Mouse (Mus musculus) liver, postnatal 0 days (tissue): ENCODE results near the gene Acss1. TPM values are rescaled to one million over a fixed set of nuclear protein-coding genes. Genes with fewer than 3 reads are reported as not detected.

Experiments
- ATAC-seq: fragments of 200-750 bp; cut with Nextera tagmentation; 2 replicates; pipeline ENCODE4 v1.8.0; 2017; ENCODE audit warnings: mild to moderate bottlenecking, moderate library complexity
- DNase-seq: peaks from one replicate; pipeline ENCODE4 v3.0.0-alpha.2; 2016
- H3K27ac ChIP-seq: fragments of 300-500 bp; sonication (generic); 2 replicates; pipeline ENCODE4 v1.5.1; 2014; ENCODE audit warnings: antibody characterized with exemption, moderate library complexity, mild to moderate bottlenecking, low read depth
- H3K27me3 ChIP-seq: fragments of 300-500 bp; sonication (generic); 2 replicates; pipeline ENCODE4 v1.6.1; 2014; ENCODE audit warnings: low read length, control low read depth, mixed read lengths; ENCODE audit not compliant: insufficient read depth
- H3K36me3 ChIP-seq: fragments of 300-500 bp; sonication (generic); replicated peaks from 2 replicates; pipeline ENCODE4 v1.6.1; 2014; ENCODE audit warnings: mild to moderate bottlenecking, control low read depth, low read length, moderate library complexity, mixed read lengths; ENCODE audit not compliant: insufficient read depth
- H3K4me1 ChIP-seq: fragments of 300-500 bp; sonication (generic); 2 replicates; pipeline ENCODE4 v1.6.1; 2014; ENCODE audit warnings: antibody characterized with exemption, mild to moderate bottlenecking, control low read depth; ENCODE audit not compliant: insufficient read depth
- H3K4me2 ChIP-seq: fragments of 300-500 bp; sonication (generic); 2 replicates; pipeline ENCODE4 v1.6.1; 2014; ENCODE audit warnings: low read depth, mild to moderate bottlenecking, low read length, moderate library complexity, mixed read lengths
- H3K4me3 ChIP-seq: fragments of 300-500 bp; sonication (generic); 2 replicates; pipeline ENCODE4 v1.5.1; 2014; ENCODE audit warnings: low read depth, low read length
- H3K9ac ChIP-seq: fragments of 300-500 bp; sonication (generic); replicated peaks from 2 replicates; pipeline ENCODE4 v1.6.1; 2014; ENCODE audit warnings: mild to moderate bottlenecking, moderate library complexity
- H3K9me3 ChIP-seq: fragments of 300-500 bp; sonication (generic); 2 replicates; pipeline ENCODE4 v1.6.1; 2016; ENCODE audit warnings: mild to moderate bottlenecking, control low read depth, low read length, mixed read lengths
- CTCF ChIP-seq: sonication (generic); IDR thresholded peaks from 2 replicates; pipeline ENCODE4 v1.5.1; 2016; ENCODE audit warnings: antibody characterized with exemption, low read depth
- EP300 ChIP-seq: IDR thresholded peaks from 2 replicates; pipeline ENCODE4 v1.6.1; 2016; ENCODE audit warnings: antibody characterized with exemption, low read depth, mild to moderate bottlenecking
- WGBS: fragments of 180-500 bp; shearing (Covaris S2); extraction: QIAGEN DNeasy Blood & Tissue Kit; methylation state at CpG from one replicate; pipeline ENCODE4 v1.1.7; 2014; ENCODE audit not compliant: insufficient replicate concordance; 5-methylcytosine and 5-hydroxymethylcytosine counted together
- polyA plus RNA-seq: library from polyadenylated mRNA; unstranded; fragments of >200 nt; fragmentation: Nextera tagmentation; extraction: Ambion mirVana; gene quantifications from 2 replicates; pipeline ENCODE4 v1.2.1, GENCODE M21; 2015

The Acss1 gene
- polyA plus RNA-seq, 1 experiment from 2014 or later = 16.7 TPM

- no peak overlapping the region for H3K9ac ChIP-seq
- H3K27me3 ChIP-seq = no peaks in the 10 kb centered on the region
- peak overlapping the region; percentile 44; the same call in 1 of the 2 replicates for H3K27ac ChIP-seq
- peaks cover 26% of the 10 kb centered on the region for H3K36me3 ChIP-seq
- no peak for TF ChIP-seq EP300
- no peak for TF ChIP-seq CTCF
- no peak overlapping the region for H3K4me2 ChIP-seq
- 57% methylated on average over 8 of the region's 8 CpGs for WGBS
- ATAC-seq (peak; percentile 69), DNase-seq (peak; percentile 28)
- no peaks in the 10 kb centered on the region for H3K9me3 ChIP-seq
- no peak overlapping the region for H3K4me3 ChIP-seq
- peaks cover 8% of the 10 kb centered on the region; the same call in 1 of the 2 replicates for H3K4me1 ChIP-seq
These were observed 11.1 kb downstream of the Acss1 start for GRCm38 (mm10) chr2:150656975-150657768.

GRCm38 (mm10) chr2:150656112-150656511 is 12.2 kb downstream of the Acss1 start:
- Histone ChIP-seq H3K4me1 (peaks cover 10% of the 10 kb centered on the region), H3K36me3 (peaks cover 26% of the 10 kb centered on the region), H3K9me3 (no peaks in the 10 kb centered on the region), H3K4me3 (no peak overlapping the region), H3K9ac (no peak overlapping the region), H3K27me3 (no peaks in the 10 kb centered on the region), H3K4me2 (no peak overlapping the region), H3K27ac (peak overlapping the region; percentile 44; the same call in 1 of the 2 replicates)
- DNase-seq (no peak), ATAC-seq (no peak)
- WGBS = 85% methylated on average over 3 of the region's 3 CpGs
- no peak for TF ChIP-seq EP300
- no peak for TF ChIP-seq CTCF

GRCm38 (mm10) chr2:150655290-150655689 is 13.0 kb downstream of the Acss1 start:
- TF ChIP-seq EP300 (no peak), CTCF (no peak)
- H3K9ac ChIP-seq = no peak overlapping the region
- 63% methylated on average over 6 of the region's 6 CpGs for WGBS
- peaks cover 9% of the 10 kb centered on the region for H3K4me1 ChIP-seq
- H3K36me3 ChIP-seq = peaks cover 26% of the 10 kb centered on the region
- no peaks in the 10 kb centered on the region for H3K9me3 ChIP-seq
- H3K4me2 ChIP-seq = no peak overlapping the region
- no peaks in the 10 kb centered on the region for H3K27me3 ChIP-seq
- H3K27ac ChIP-seq = no peak overlapping the region
- ATAC-seq (no peak), DNase-seq (no peak)
- no peak overlapping the region for H3K4me3 ChIP-seq

DNA sequence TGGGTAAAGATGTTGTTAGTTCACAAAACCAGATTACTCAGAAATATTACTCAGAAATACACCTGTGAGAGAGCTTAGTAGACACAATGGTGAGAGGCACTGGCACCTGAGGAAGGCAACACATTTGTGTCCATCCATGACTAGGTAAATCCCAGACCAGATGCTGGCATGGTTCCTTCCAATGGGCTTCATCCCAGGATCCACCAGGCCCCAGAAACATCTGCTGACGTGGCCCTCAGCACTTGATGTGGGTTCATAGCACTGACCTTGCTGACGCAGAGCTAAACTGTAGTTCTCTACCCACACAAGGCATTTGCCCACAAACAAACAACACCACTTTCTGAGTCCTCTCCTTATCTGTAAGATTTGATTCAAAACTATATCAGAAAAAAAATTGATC is 13.5 kb downstream of the Acss1 start:
- DNase-seq (no peak), ATAC-seq (no peak)
- H3K9me3 ChIP-seq = no peaks in the 10 kb centered on the region
- H3K36me3 ChIP-seq = peaks cover 25% of the 10 kb centered on the region
- H3K4me2 ChIP-seq = no peak overlapping the region
- no peak overlapping the region for H3K27ac ChIP-seq
- H3K27me3 ChIP-seq = no peaks in the 10 kb centered on the region
- H3K4me3 ChIP-seq = no peak overlapping the region
- no peak overlapping the region for H3K9ac ChIP-seq
- WGBS = 84% methylated on average over 2 of the region's 2 CpGs
- TF ChIP-seq CTCF = no peak
- TF ChIP-seq EP300 = no peak
- H3K4me1 ChIP-seq = peaks cover 12% of the 10 kb centered on the region

DNA sequence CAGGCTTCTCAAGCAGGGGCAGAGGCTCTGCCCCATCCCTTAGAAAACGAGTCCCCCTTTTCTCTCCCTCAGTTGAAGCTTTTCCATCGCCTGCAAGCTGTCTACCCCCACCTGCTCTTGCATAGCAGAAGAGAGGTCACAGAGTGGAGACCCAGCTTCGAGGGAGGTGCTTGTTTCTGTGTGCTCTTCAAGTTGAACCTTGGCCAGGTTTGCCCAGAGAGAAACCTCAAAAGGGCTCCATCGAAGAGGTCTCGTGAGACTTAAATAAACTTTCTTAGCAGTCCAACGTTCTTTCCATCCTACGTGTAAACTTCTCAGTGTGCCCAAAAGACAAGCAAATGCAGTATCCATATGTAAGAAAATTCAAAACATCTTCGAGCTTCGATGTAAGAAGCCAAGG is 16.9 kb downstream of the Acss1 start:
- ATAC-seq (peak; percentile 50; the same call in 1 of the 2 replicates), DNase-seq (no peak)
- Histone ChIP-seq H3K36me3 (no peaks in the 10 kb centered on the region), H3K27me3 (no peaks in the 10 kb centered on the region), H3K27ac (peak overlapping the region; percentile 26), H3K4me2 (peak overlapping the region; percentile 9; the same call in 1 of the 2 replicates), H3K4me3 (no peak overlapping the region), H3K4me1 (peaks cover 26% of the 10 kb centered on the region), H3K9me3 (no peaks in the 10 kb centered on the region), H3K9ac (peak overlapping the region; percentile 41; the same call in 1 of the 2 replicates)
- 54% methylated on average over 9 of the region's 9 CpGs for WGBS
- TF ChIP-seq CTCF (no peak), EP300 (no peak)

DNA sequence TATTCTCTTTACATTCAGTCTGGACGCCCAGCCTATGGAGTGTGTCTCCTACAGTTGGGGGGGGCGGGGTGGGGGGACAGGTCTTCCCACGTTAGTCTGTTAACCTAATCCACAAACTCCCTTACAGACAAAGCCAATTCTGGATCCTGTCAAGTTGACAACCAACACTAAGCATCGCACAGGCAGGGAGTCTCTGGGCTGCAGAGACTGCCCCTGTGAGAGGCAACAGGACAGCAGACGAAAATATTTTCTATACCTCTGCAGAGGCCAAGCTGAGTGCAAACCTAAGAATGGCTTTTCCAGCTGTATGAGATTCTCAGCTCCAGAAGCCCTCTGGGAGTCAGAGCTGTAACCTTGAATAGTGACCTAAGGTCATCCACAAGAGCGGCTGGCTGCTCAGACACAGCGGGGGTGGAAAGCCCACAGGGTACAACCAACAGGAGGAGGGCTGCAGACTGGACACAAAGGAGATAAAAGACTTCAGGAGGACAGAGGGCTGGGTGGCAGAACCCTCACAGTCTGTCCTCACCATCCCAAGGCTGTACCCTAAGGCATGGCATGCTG is 17.7 kb downstream of the Acss1 start:
- ATAC-seq (no peak), DNase-seq (no peak)
- WGBS = 47% methylated on average over 7 of the region's 7 CpGs
- Histone ChIP-seq H3K9me3 (no peaks in the 10 kb centered on the region), H3K27me3 (no peaks in the 10 kb centered on the region), H3K4me3 (no peak overlapping the region), H3K4me1 (peaks cover 31% of the 10 kb centered on the region), H3K27ac (peak overlapping the region; percentile 26; the same call in 1 of the 2 replicates), H3K9ac (no peak overlapping the region), H3K4me2 (no peak overlapping the region; the same call in 1 of the 2 replicates), H3K36me3 (no peaks in the 10 kb centered on the region)
- no peak for TF ChIP-seq EP300
- no peak for TF ChIP-seq CTCF
